Mouse (Mus musculus) heart, postnatal 14 days (tissue): ENCODE measurements around the gene Ttc26. TPM values are rescaled to one million over a fixed set of nuclear protein-coding genes. Genes with fewer than 3 reads are reported as not detected.

Experiments used
- DNase-seq, 2 experiments: peaks; one replicate each; pipeline ENCODE4 v3.0.0; 2021 to 2022
- intact Hi-C: fragments of 180-260 bp; cut with DNase I; formaldehyde crosslinking; loops from one replicate; pipeline ENCODE4 v1.15.1; 2025
- long read RNA-seq, 2 experiments: library from polyadenylated mRNA; stranded (forward); transcript quantifications; one replicate each; pipeline ENCODE4 v2.0.0; 2021
- total RNA-seq, 2 experiments: library from RNA; stranded (reverse); gene quantifications; 2 replicates each; pipeline ENCODE4 v1.2.3; 2021

Ttc26 gene
- total RNA-seq: 1 to 10 TPM; 2.6 to 3.7 TPM
- long read RNA-seq, experiment 1, full-length matches to known transcripts: 2 of 2 reads
- long read RNA-seq, experiment 1, partial matches to known transcripts: 0 of 2 reads
- long read RNA-seq, experiment 1, other reads (novel, unspliced or antisense): 0 of 2 reads
- long read RNA-seq, experiment 2, full-length matches to known transcripts: 1 of 1 reads
- long read RNA-seq, experiment 2, partial matches to known transcripts: 0 of 1 reads
- long read RNA-seq, experiment 2, other reads (novel, unspliced or antisense): 0 of 1 reads

- intact Hi-C loops: loop anchor here (2.0 kb wide), 1 partner anchor 52 kb away; the partner anchor contains the start of gene Ubn2
Measured at GRCm38 (mm10) chr6:38381129-38381771, at the start of gene Ttc26. TSS of gene Ttc26 (plus strand) at chr6:38381469.

GRCm38 (mm10) chr6:38335264-38335663, 46.0 kb upstream of the Ttc26 start:
- DNase-seq: no peak
- intact Hi-C loops: no loop called here

More at GRCm38 (mm10) chr6:38381129-38381771, at the start of gene Ttc26:
- DNase-seq: peak; percentile 84 to 90

- intact Hi-C loops: no loop called here
- DNase-seq: no peak
Measured at GRCm38 (mm10) chr6:38337166-38337705, 44.0 kb upstream of the Ttc26 start.

DNA sequence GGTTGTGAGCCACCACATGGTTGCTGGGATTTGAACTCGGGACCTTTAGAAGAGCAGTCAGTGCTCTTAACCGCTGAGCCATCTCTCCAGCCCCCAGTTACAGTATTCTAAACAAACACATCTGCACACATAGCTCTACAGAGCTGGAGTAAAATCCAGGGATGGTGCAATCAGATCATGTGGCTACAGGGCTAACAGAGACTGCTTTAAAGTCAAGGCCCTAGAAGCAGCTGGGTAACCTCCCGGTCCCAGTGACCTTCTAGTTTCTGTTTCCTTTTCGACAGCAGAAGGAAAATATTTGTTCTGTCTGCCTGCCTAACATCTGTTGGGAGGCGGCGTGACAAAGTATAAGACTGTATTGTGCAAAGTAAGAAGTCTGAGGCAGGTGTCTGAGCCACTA, 43.3 kb upstream of the Ttc26 start:
- intact Hi-C loops: no loop called here
- DNase-seq: peak; percentile 20 to 32

GRCm38 (mm10) chr6:38339078-38339477, 42.2 kb upstream of the Ttc26 start:
- intact Hi-C loops: no loop called here
- no peak for DNase-seq

- intact Hi-C loops: no loop called here
- no peak for DNase-seq
Measured at GRCm38 (mm10) chr6:38341751-38342665, 39.3 kb upstream of the Ttc26 start.

- no peak for DNase-seq
- intact Hi-C loops: no loop called here
Measured at GRCm38 (mm10) chr6:38342666-38342992, 38.6 kb upstream of the Ttc26 start.

- DNase-seq: no peak
- intact Hi-C loops: no loop called here
Measured at GRCm38 (mm10) chr6:38343581-38343980, 37.7 kb upstream of the Ttc26 start.

DNA sequence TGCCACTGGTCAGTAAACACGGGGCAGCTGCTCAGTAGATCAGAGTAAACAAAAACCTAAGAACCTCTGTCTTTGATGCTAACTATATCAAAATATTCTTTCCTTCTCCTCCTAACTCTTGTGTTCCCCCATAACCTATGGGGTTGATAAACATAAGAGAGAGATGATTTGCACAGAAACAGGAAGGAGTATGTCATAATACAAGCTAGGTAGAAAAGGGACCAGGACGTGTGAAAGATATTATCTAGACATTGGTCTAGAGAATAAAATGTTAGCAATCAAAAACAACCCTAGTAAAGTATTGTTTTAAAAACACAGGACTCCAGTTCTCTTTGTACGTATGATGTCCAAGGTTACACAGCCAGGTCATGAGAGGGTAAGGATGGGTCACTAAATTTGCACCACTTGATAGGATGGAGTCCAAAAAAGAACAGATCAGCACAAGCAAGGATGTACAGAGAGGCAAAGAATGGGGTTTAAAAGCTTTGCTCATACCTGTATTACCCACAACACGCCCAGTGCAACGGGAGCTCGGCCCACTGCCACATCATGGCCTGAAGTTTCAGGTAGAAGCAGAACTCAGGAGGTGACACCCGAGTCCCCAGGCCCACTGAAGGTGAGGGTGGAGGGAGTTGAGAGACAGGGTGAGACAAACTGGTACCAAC, 37.1 kb upstream of the Ttc26 start:
- intact Hi-C loops: no loop called here
- DNase-seq: no peak

DNA sequence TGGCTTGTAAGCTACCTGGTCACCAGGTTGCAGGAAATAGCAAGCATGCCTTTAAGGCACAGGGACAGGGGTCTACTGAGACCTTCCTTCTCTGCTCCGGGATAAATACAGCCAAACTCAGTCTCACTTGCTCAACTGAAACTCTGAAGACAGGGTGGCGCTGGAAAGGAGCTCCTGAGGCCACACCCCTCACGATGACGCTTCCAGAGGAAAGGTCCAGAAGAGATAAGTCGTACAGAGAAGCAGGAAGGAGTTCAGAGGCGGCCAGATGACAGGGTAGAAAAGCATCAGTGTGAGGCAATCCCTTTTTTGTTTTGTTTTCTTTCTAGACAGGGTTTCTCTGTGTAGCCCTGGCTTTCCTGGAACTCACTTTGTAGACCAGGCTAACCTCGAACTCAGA, 35.5 kb upstream of the Ttc26 start:
- intact Hi-C loops: no loop called here
- DNase-seq: peak; percentile 58 to 75

- intact Hi-C loops: no loop called here
- DNase-seq: no peak
Measured at GRCm38 (mm10) chr6:38347875-38348274, 33.4 kb upstream of the Ttc26 start.

GRCm38 (mm10) chr6:38348811-38349453, 32.3 kb upstream of the Ttc26 start:
- intact Hi-C loops: no loop called here
- DNase-seq: no peak

GRCm38 (mm10) chr6:38349806-38350205, 31.5 kb upstream of the Ttc26 start:
- no peak for DNase-seq
- intact Hi-C loops: no loop called here

DNA sequence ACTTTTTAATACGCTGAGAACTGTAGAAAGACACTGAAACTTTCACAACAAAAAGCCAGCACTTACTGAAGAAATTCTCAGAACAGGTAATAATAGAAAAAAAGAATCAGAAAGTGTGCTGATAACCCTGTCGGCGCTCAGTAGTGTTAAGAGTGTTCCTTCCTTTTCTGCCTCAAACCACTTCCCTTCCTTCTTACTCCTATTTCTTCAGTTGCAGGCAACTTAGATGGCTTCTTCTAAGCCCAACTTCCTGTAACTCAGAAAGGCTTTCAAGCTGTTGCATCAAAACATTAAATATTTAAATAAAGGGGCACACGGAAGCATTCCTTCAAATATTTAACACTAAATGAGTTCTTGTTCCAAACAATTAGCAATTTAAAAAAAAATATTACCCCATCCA, 29.3 kb upstream of the Ttc26 start:
- no peak for DNase-seq
- intact Hi-C loops: no loop called here

- intact Hi-C loops: no loop called here
- no peak for DNase-seq
Measured at GRCm38 (mm10) chr6:38352451-38352850, 28.8 kb upstream of the Ttc26 start.

DNA sequence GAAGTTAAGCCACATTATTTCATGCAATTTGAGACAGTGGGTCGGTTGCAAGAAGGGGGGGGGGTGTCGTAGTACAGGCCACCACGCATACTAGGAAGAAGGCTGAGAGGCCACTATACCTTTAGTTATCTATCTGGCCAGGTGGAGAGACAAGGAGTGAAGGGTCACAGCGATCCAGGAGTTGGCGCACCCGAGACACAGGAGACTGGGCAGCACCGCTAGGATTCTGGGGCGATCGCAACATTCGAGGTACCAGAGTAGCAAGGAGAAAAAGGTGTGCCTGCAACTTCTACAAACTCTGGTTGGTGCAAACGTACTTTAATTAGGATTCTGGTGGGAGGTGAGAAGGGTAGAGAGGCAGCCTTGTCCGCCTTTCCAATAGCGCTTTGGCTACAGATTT, 28.1 kb upstream of the Ttc26 start:
- intact Hi-C loops: no loop called here
- DNase-seq: no peak

GRCm38 (mm10) chr6:38353811-38354722, 27.2 kb upstream of the Ttc26 start, which contains the start of gene Zc3hav1:
TSS of gene Zc3hav1 (minus strand) at chr6:38354603.
- intact Hi-C loops: loop anchor here (2.0 kb wide), 1 partner anchor 79 kb away; the partner anchor contains the start of gene Ubn2
- DNase-seq: peak; percentile 83 to 86

DNA sequence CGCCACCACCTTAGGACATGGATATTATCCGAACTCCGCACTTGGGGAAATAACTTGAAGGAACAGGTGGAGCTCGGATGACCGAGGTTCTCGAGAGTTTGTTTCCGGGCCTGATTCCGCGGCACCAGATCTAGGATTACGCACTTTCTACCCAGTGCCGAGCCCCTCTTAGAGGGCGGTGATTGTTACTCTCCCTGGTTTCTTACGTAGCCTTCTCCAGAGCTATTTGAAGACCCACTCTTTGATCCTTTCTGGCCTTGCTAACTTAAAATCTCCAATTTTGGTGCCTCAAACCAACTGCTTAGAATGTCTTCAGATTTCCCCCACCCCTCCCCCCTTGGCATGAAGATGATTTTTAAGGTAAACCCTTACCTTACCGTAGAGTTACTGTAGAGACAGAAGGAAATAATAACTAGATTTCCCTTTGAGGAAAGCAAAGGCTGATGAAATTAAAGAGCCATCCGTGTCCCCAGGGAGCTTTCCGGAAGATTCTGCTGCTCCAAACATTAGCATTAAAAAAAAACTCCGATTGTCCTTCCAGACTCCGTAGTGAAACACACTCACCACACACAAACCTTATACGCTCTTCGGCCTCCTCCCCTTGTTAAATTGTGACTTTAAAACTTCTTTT, 26.4 kb upstream of the Ttc26 start:
- no peak for DNase-seq
- intact Hi-C loops: loop anchor here (2.0 kb wide), 1 partner anchor 78 kb away; the partner anchor contains the start of gene Ubn2
